Mouse (Mus musculus): ENCODE results near the gene Mrtfb.

DNA sequence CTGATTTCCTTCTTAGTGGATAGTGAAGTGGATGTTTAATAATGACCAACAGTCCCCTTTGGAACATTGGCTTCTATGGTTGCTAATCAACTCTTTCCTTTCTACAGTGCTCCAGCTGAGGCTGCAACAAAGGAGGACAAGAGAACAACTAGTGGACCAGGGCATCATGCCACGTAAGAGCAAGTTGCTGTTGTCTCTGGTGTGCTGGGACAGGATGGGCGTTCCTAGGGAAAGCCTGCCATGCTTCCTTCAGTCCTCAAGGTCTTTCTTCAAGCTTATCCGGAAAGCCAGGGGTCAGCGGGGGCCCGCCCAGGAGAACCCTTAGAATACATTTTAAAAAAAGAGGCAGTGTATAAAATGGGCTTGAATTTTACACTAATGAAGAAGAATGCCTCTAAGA is 121.9 kb downstream of the Mrtfb start:
- no peak for TF ChIP-seq CTCF (IDR thresholded peaks at IDR 0.05; ENCODE audit: borderline replicate concordance, insufficient read depth, low read depth, low read length)
- no peak for TF ChIP-seq POLR2A (IDR thresholded peaks at IDR 0.05; ENCODE audit: borderline replicate concordance, insufficient read depth, low read length)
